Mouse (Mus musculus) kidney, embryonic 14.5 days (tissue): ENCODE measurements around the gene Rln1. TPM values are rescaled to one million over a fixed set of nuclear protein-coding genes. Genes with fewer than 3 reads are reported as not detected.

ENCODE experiments used
- ATAC-seq: fragments of 200-750 bp; cut with Nextera tagmentation; 2 replicates; pipeline ENCODE4 v1.8.0; 2017; ENCODE audit warnings: moderate number of reproducible peaks, mild to moderate bottlenecking, moderate TSS enrichment, moderate library complexity; ENCODE audit not compliant: low FRiP score, low TSS enrichment
- H3K27ac ChIP-seq: fragments of 300-500 bp; sonication (generic); 2 replicates; pipeline ENCODE4 v1.5.1; 2014; ENCODE audit warnings: low read depth, mild to moderate bottlenecking, low read length, moderate library complexity, mixed read lengths
- H3K27me3 ChIP-seq: fragments of 300-500 bp; sonication (generic); 2 replicates; pipeline ENCODE4 v1.6.1; 2014; ENCODE audit warnings: mild to moderate bottlenecking, low read length; ENCODE audit not compliant: control insufficient read depth, insufficient read depth
- H3K36me3 ChIP-seq: fragments of 300-500 bp; sonication (generic); 2 replicates; pipeline ENCODE4 v1.6.1; 2014; ENCODE audit warnings: low read length, mixed read lengths; ENCODE audit not compliant: control insufficient read depth, insufficient read depth
- H3K4me1 ChIP-seq: fragments of 300-500 bp; sonication (generic); 2 replicates; pipeline ENCODE4 v1.6.1; 2014; ENCODE audit warnings: low read length, mixed read lengths; ENCODE audit not compliant: control insufficient read depth, insufficient read depth
- H3K4me2 ChIP-seq: fragments of 300-500 bp; sonication (generic); replicated peaks from 2 replicates; pipeline ENCODE4 v1.6.1; 2014; ENCODE audit warnings: low read depth, mild to moderate bottlenecking, low read length
- H3K4me3 ChIP-seq: fragments of 300-500 bp; sonication (generic); 2 replicates; pipeline ENCODE4 v1.5.1; 2014; ENCODE audit warnings: mild to moderate bottlenecking, low read length
- H3K9ac ChIP-seq: fragments of 300-500 bp; sonication (generic); 2 replicates; pipeline ENCODE4 v1.6.1; 2014; ENCODE audit warnings: low read depth, mild to moderate bottlenecking, low read length, moderate library complexity
- H3K9me3 ChIP-seq: fragments of 300-500 bp; sonication (generic); 2 replicates; pipeline ENCODE4 v1.6.1; 2016; ENCODE audit warnings: low read length; ENCODE audit not compliant: control insufficient read depth
- whole genome bisulfite sequencing: fragments of 180-500 bp; shearing (Covaris S2); extraction: QIAGEN DNeasy Blood & Tissue Kit; methylation state at CpG from one replicate; pipeline ENCODE4 v1.1.7; 2014; 5-methylcytosine and 5-hydroxymethylcytosine counted together
- polyA plus RNA-seq: library from polyadenylated mRNA; unstranded; fragments of >200 nt; fragmentation: Nextera tagmentation; extraction: Ambion mirVana; gene quantifications from 2 replicates; pipeline ENCODE4 v1.2.1, GENCODE M21; 2014

Rln1 gene
- polyA plus RNA-seq, 1 experiment from 2014 or later: not detected

- ATAC-seq: no peak
- H3K27ac ChIP-seq: no peak overlapping the region
- H3K9ac ChIP-seq: no peak overlapping the region
- H3K27me3 ChIP-seq: no peaks in the 10 kb centered on the region
- WGBS: 83% methylated on average over 18 of the region's 18 CpGs
- no peak overlapping the region for H3K4me3 ChIP-seq
- no peak overlapping the region for H3K4me2 ChIP-seq
- no peaks in the 10 kb centered on the region for H3K9me3 ChIP-seq
- no peaks in the 10 kb centered on the region for H3K36me3 ChIP-seq
- 0 out of 2 replicates have a peak, but pooled peaks cover 3% of the 10 kb centered on the region for H3K4me1 ChIP-seq
Measured at GRCm38 (mm10) chr19:29371284-29372081, 37.0 kb upstream of the Rln1 start.

- no peaks in the 10 kb centered on the region for H3K27me3 ChIP-seq
- 92% methylated on average over 7 of the region's 7 CpGs for WGBS
- ATAC-seq: no peak
- no peak overlapping the region for H3K4me2 ChIP-seq
- H3K4me1 ChIP-seq: 0 out of 2 replicates have a peak, but pooled peaks cover 3% of the 10 kb centered on the region
- no peaks in the 10 kb centered on the region for H3K9me3 ChIP-seq
- no peak overlapping the region for H3K9ac ChIP-seq
- no peaks in the 10 kb centered on the region for H3K36me3 ChIP-seq
- H3K4me3 ChIP-seq: no peak overlapping the region
- no peak overlapping the region for H3K27ac ChIP-seq
Measured at GRCm38 (mm10) chr19:29370545-29371283, 36.2 kb upstream of the Rln1 start.

GRCm38 (mm10) chr19:29370112-29370511 is 35.6 kb upstream of the Rln1 start:
- Histone ChIP-seq H3K9ac (no peak overlapping the region), H3K27me3 (no peaks in the 10 kb centered on the region), H3K4me3 (no peak overlapping the region), H3K9me3 (no peaks in the 10 kb centered on the region), H3K27ac (no peak overlapping the region), H3K36me3 (no peaks in the 10 kb centered on the region), H3K4me1 (0 out of 2 replicates have a peak, but pooled peaks cover 3% of the 10 kb centered on the region), H3K4me2 (no peak overlapping the region)
- WGBS: 75% methylated on average over 12 of the region's 12 CpGs
- no peak for ATAC-seq

GRCm38 (mm10) chr19:29368671-29369309 is 34.3 kb upstream of the Rln1 start:
- 0 out of 2 replicates have a peak, but pooled peaks cover 3% of the 10 kb centered on the region for H3K4me1 ChIP-seq
- H3K27me3 ChIP-seq: no peaks in the 10 kb centered on the region
- no peak overlapping the region for H3K4me3 ChIP-seq
- H3K9ac ChIP-seq: no peak overlapping the region
- 71% methylated on average over 3 of the region's 3 CpGs for WGBS
- H3K9me3 ChIP-seq: no peaks in the 10 kb centered on the region
- H3K27ac ChIP-seq: no peak overlapping the region
- ATAC-seq: no peak
- H3K4me2 ChIP-seq: no peak overlapping the region
- no peaks in the 10 kb centered on the region for H3K36me3 ChIP-seq

- H3K9ac ChIP-seq: no peak overlapping the region
- H3K27ac ChIP-seq: no peak overlapping the region
- ATAC-seq: no peak
- H3K36me3 ChIP-seq: no peaks in the 10 kb centered on the region
- 93% methylated on average over 2 of the region's 2 CpGs for WGBS
- 0 out of 2 replicates have a peak, but pooled peaks cover 3% of the 10 kb centered on the region for H3K4me1 ChIP-seq
- H3K27me3 ChIP-seq: no peaks in the 10 kb centered on the region
- no peak overlapping the region for H3K4me2 ChIP-seq
- no peaks in the 10 kb centered on the region for H3K9me3 ChIP-seq
- no peak overlapping the region; the same call in 1 of the 2 replicates for H3K4me3 ChIP-seq
Measured at GRCm38 (mm10) chr19:29368041-29368440, 33.6 kb upstream of the Rln1 start.

GRCm38 (mm10) chr19:29366969-29367622 is 32.6 kb upstream of the Rln1 start, which contains the start of the genes Plgrkt and Cd274:
TSS of gene Plgrkt (minus strand) at chr19:29367390.
TSS of gene Cd274 (plus strand) at chr19:29367455.
- peak within 1 kb of the TSS; percentile 38 for H3K9ac ChIP-seq
- H3K27ac ChIP-seq: no peak within 1 kb of the TSS
- peaks cover 3% of the 10 kb centered on the region; the same call in 1 of the 2 replicates for H3K4me1 ChIP-seq
- WGBS: 5% methylated on average over 26 of the region's 26 CpGs
- H3K4me2 ChIP-seq: peak within 1 kb of the TSS; percentile 59
- no peaks in the 10 kb centered on the region for H3K27me3 ChIP-seq
- no peaks in the 10 kb centered on the region for H3K36me3 ChIP-seq
- peak within 1 kb of the TSS; percentile 50 for H3K4me3 ChIP-seq
- ATAC-seq: peak; percentile 73; the same call in 1 of the 2 replicates
- no peaks in the 10 kb centered on the region for H3K9me3 ChIP-seq

- peak overlapping the region; percentile 50 for H3K4me3 ChIP-seq
- H3K36me3 ChIP-seq: no peaks in the 10 kb centered on the region
- H3K27me3 ChIP-seq: no peaks in the 10 kb centered on the region
- ATAC-seq: no peak
- peak overlapping the region; percentile 38 for H3K9ac ChIP-seq
- peaks cover 3% of the 10 kb centered on the region; the same call in 1 of the 2 replicates for H3K4me1 ChIP-seq
- WGBS: 61% methylated on average over 20 of the region's 20 CpGs
- no peaks in the 10 kb centered on the region for H3K9me3 ChIP-seq
- H3K4me2 ChIP-seq: peak overlapping the region; percentile 59
- H3K27ac ChIP-seq: no peak overlapping the region
Measured at GRCm38 (mm10) chr19:29366226-29366968, 31.9 kb upstream of the Rln1 start.

- Histone ChIP-seq H3K9ac (no peak overlapping the region), H3K4me1 (peaks cover 3% of the 10 kb centered on the region; the same call in 1 of the 2 replicates), H3K9me3 (no peaks in the 10 kb centered on the region), H3K36me3 (no peaks in the 10 kb centered on the region), H3K4me2 (no peak overlapping the region), H3K27me3 (no peaks in the 10 kb centered on the region), H3K27ac (no peak overlapping the region), H3K4me3 (no peak overlapping the region)
- whole genome bisulfite sequencing: 37% methylated on average over 3 of the region's 3 CpGs
- ATAC-seq: no peak
Measured at GRCm38 (mm10) chr19:29365105-29365504, 30.6 kb upstream of the Rln1 start.
